Mouse (Mus musculus) stomach, postnatal 0 days (tissue): ENCODE results near the gene Gpnmb. TPM values are rescaled to one million over a fixed set of nuclear protein-coding genes. Genes with fewer than 3 reads are reported as not detected.
A peak's percentile ranks its signal among the peaks of the same experiment; 100 is the strongest.

Source experiments
- ATAC-seq: fragments of 200-750 bp; cut with Nextera tagmentation; 2 replicates; pipeline ENCODE4 v1.8.0; 2017; ENCODE audit not compliant: low FRiP score, low TSS enrichment
- DNase-seq: peaks from one replicate; pipeline ENCODE4 v3.0.0-alpha.2; 2016; ENCODE audit warnings: low spot score
- H3K27ac ChIP-seq: fragments of 300-500 bp; sonication (generic); replicated peaks from 2 replicates; pipeline ENCODE4 v1.5.1; 2014; ENCODE audit warnings: mild to moderate bottlenecking, control low read depth
- H3K27me3 ChIP-seq: fragments of 300-500 bp; sonication (generic); 2 replicates; pipeline ENCODE4 v1.6.1; 2014; ENCODE audit warnings: low read length; ENCODE audit not compliant: control insufficient read depth, insufficient read depth
- H3K36me3 ChIP-seq: fragments of 300-500 bp; sonication (generic); 2 replicates; pipeline ENCODE4 v1.6.1; 2014; ENCODE audit warnings: low read length, mixed read lengths; ENCODE audit not compliant: control insufficient read depth, insufficient read depth
- H3K4me1 ChIP-seq: fragments of 300-500 bp; sonication (generic); replicated peaks from 2 replicates; pipeline ENCODE4 v1.6.1; 2014; ENCODE audit warnings: antibody characterized with exemption; ENCODE audit not compliant: control insufficient read depth, insufficient read depth
- H3K4me2 ChIP-seq: fragments of 300-500 bp; sonication (generic); replicated peaks from 2 replicates; pipeline ENCODE4 v1.6.1; 2014; ENCODE audit warnings: low read depth, mild to moderate bottlenecking, control low read depth, moderate library complexity
- H3K4me3 ChIP-seq: fragments of 300-500 bp; sonication (generic); 2 replicates; pipeline ENCODE4 v1.5.1; 2014; ENCODE audit warnings: low read depth, low read length, control low read depth
- H3K9ac ChIP-seq: fragments of 300-500 bp; sonication (generic); 2 replicates; pipeline ENCODE4 v1.6.1; 2014; ENCODE audit warnings: mild to moderate bottlenecking, low read length, control low read depth, mixed read lengths
- H3K9me3 ChIP-seq: fragments of 300-500 bp; sonication (generic); 2 replicates; pipeline ENCODE4 v1.6.1; 2016; ENCODE audit warnings: low read length; ENCODE audit not compliant: control insufficient read depth
- CTCF ChIP-seq: IDR thresholded peaks from 2 replicates; pipeline ENCODE4 v1.5.1; 2016; ENCODE audit warnings: antibody characterized with exemption, low read depth, mild to moderate bottlenecking, moderate library complexity
- EP300 ChIP-seq: optimal IDR thresholded peaks from 2 replicates; pipeline ENCODE3; 2016; ENCODE audit warnings: antibody characterized with exemption
- WGBS: fragments of 180-500 bp; shearing (Covaris S2); extraction: QIAGEN DNeasy Blood & Tissue Kit; methylation state at CpG from one replicate; pipeline ENCODE4 v1.1.7; 2014; 5-methylcytosine and 5-hydroxymethylcytosine counted together
- polyA plus RNA-seq: library from polyadenylated mRNA; unstranded; fragments of >200 nt; fragmentation: Nextera tagmentation; extraction: Ambion mirVana; gene quantifications from 2 replicates; pipeline ENCODE4 v1.2.1, GENCODE M21; 2015

Gene Gpnmb
- polyA plus RNA-seq, 1 experiment from 2014 or later = 2.1 TPM

GRCm38 (mm10) chr6:49119462-49120135 lies 83.3 kb downstream of the Gpnmb start:
- Histone ChIP-seq H3K9ac (no peak overlapping the region), H3K4me3 (no peak overlapping the region), H3K27me3 (no peaks in the 10 kb centered on the region), H3K36me3 (0 out of 2 replicates have a peak, but pooled peaks cover 2% of the 10 kb centered on the region), H3K27ac (0 out of 2 replicates have a peak overlapping the region, but pooled peaks have one; percentile 1), H3K4me2 (no peak overlapping the region), H3K4me1 (no peaks in the 10 kb centered on the region), H3K9me3 (no peaks in the 10 kb centered on the region)
- DNase-seq (no peak), ATAC-seq (0 out of 2 replicates have a peak, but pooled peaks have one; percentile 21)
- TF ChIP-seq EP300 (no peak), CTCF (no peak)
- 70% methylated on average over 1 of the region's 1 CpGs for WGBS

GRCm38 (mm10) chr6:49120370-49120769 lies 84.0 kb downstream of the Gpnmb start:
- no peak for TF ChIP-seq CTCF
- no peak for TF ChIP-seq EP300
- ATAC-seq (no peak), DNase-seq (no peak)
- H3K36me3 ChIP-seq = 0 out of 2 replicates have a peak, but pooled peaks cover 2% of the 10 kb centered on the region
- no peaks in the 10 kb centered on the region for H3K4me1 ChIP-seq
- no peak overlapping the region for H3K9ac ChIP-seq
- H3K4me2 ChIP-seq = no peak overlapping the region
- no peaks in the 10 kb centered on the region for H3K9me3 ChIP-seq
- H3K4me3 ChIP-seq = no peak overlapping the region
- no peaks in the 10 kb centered on the region for H3K27me3 ChIP-seq
- WGBS = 76% methylated on average over 3 of the region's 3 CpGs
- H3K27ac ChIP-seq = 0 out of 2 replicates have a peak overlapping the region, but pooled peaks have one; percentile 24

Other genes with a start within 250 kb of the Gpnmb start
- 131 and 134 TPM in 2 replicates for gene Tmem176a, start 195.6 kb upstream of the Gpnmb start, polyA plus RNA-seq
- gene Tmem176b, start 195.1 kb upstream of the Gpnmb start, polyA plus RNA-seq = 245 and 254 TPM in 2 replicates
- not detected in 2 replicates for gene Aoc1, start 163.7 kb upstream of the Gpnmb start, polyA plus RNA-seq
- gene 1600015I10Rik, start 106.7 kb upstream of the Gpnmb start, polyA plus RNA-seq = not detected in 2 replicates
- not detected in 2 replicates for gene Doxl2, start 61.6 kb upstream of the Gpnmb start, polyA plus RNA-seq
- not detected in 2 replicates for gene Svs1, start 49.7 kb upstream of the Gpnmb start, polyA plus RNA-seq
- 76.6 and 87.6 TPM in 2 replicates for gene Malsu1, start 37.2 kb downstream of the Gpnmb start, polyA plus RNA-seq
- 40.7 and 43.6 TPM in 2 replicates for gene Igf2bp3, start 178.4 kb downstream of the Gpnmb start, polyA plus RNA-seq
- gene Tra2a, start 227.5 kb downstream of the Gpnmb start, polyA plus RNA-seq = 34.6 and 35.4 TPM in 2 replicates